Mouse (Mus musculus) hindbrain, embryonic 10.5 days (tissue): Measurements from ENCODE around the gene Vamp8. TPM values are rescaled to one million over a fixed set of nuclear protein-coding genes. Genes with fewer than 3 reads are reported as not detected.

Experiments used
- DNase-seq: peaks from one replicate; pipeline ENCODE4 v3.0.0-alpha.2; 2017; ENCODE audit warnings: low spot score
- H3K27ac ChIP-seq: fragments of 300-500 bp; sonication (generic); 2 replicates; pipeline ENCODE4 v1.5.1; 2016; ENCODE audit warnings: mild to moderate bottlenecking, moderate library complexity
- H3K27me3 ChIP-seq: fragments of 300-500 bp; sonication (generic); 2 replicates; pipeline ENCODE4 v1.6.1; 2016; ENCODE audit warnings: mild to moderate bottlenecking; ENCODE audit not compliant: poor library complexity, insufficient read depth, severe bottlenecking
- H3K36me3 ChIP-seq: fragments of 300-500 bp; sonication (generic); 2 replicates; pipeline ENCODE4 v1.6.1; 2016; ENCODE audit warnings: mild to moderate bottlenecking, moderate library complexity
- H3K4me1 ChIP-seq: fragments of 300-500 bp; sonication (generic); replicated peaks from 2 replicates; pipeline ENCODE4 v1.6.1; 2016; ENCODE audit warnings: mild to moderate bottlenecking
- H3K4me3 ChIP-seq: fragments of 300-500 bp; sonication (generic); 2 replicates; pipeline ENCODE4 v1.5.1; 2016; ENCODE audit warnings: mild to moderate bottlenecking, moderate library complexity
- H3K9me3 ChIP-seq: fragments of 300-500 bp; sonication (generic); 2 replicates; pipeline ENCODE4 v1.6.1; 2016; ENCODE audit warnings: mild to moderate bottlenecking, moderate library complexity
- WGBS: fragments of 180-500 bp; shearing (Covaris S2); methylation state at CpG from one replicate; pipeline ENCODE4 v1.1.7; 2016; 5-methylcytosine and 5-hydroxymethylcytosine counted together
- polyA plus RNA-seq: library from polyadenylated mRNA; unstranded; fragments of >200 nt; fragmentation: Nextera tagmentation; extraction: Ambion mirVana; gene quantifications from 2 replicates; pipeline ENCODE4 v1.2.1, GENCODE M21; 2016

The Vamp8 gene
- polyA plus RNA-seq, 1 experiment from 2014 or later: 43.5 TPM

DNA sequence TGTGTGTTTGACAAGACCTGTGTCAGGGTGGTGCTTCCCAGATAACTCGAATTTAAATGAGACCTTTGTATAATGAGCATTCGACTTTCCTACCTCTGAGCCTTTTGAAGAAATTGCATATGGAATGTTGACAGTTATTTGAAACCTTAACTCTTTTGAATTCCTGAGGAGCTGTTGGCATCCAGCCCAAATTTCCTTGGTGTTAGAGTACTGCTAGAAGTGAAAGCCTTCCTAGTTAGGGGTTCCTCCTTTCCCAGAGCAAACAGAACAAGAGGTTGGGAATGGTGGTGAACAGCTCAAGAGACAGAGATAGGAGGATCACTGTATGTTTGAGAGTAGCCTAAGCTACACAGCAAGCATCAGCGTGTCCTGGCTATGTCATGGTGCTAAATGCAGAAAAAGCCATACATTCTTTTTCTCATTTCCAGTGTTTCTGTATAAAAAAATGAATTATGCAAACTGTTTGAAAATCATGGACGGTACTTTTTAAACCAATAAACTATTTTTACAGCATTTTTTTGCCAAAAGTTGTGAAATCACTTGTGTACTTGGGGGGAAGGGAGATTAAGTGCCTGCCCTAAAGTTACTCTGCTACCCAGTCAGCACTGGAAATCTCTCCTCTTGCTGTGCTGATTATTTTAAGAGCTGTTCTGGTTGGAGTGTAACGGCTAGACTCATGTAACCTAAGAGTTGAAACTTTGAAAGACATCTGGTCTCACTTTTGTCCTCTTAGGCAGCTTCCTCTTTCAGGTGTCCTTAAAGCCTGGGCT is 37.7 kb downstream of the Vamp8 start:
- peaks cover 45% of the 10 kb centered on the region for H3K36me3 ChIP-seq
- DNase-seq: no peak
- H3K27me3 ChIP-seq: peaks cover 8% of the 10 kb centered on the region
- H3K27ac ChIP-seq: no peak overlapping the region
- WGBS: 78% methylated on average over 5 of the region's 5 CpGs
- no peaks in the 10 kb centered on the region for H3K9me3 ChIP-seq
- H3K4me1 ChIP-seq: peaks cover 35% of the 10 kb centered on the region
- no peak overlapping the region for H3K4me3 ChIP-seq

DNA sequence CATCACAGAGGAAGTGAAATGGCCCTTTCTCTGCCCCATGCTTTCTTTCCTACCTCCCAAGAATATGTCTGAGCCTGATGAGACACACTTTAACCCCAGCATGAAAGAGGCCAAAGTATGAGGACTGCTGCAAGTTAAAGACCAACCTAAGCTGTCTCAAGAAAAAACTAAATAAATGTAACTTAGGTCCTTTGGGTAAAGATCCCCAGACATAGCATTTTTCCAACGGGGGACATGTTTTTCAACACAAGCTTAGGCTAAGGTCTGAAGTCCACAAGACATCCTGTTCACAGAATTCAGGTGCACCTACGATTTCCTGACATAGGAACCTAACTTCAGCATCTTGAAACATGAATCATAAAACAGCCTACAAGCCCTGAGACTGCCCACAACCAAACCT is 40.3 kb downstream of the Vamp8 start:
- Histone ChIP-seq H3K9me3 (no peaks in the 10 kb centered on the region), H3K36me3 (peaks cover 34% of the 10 kb centered on the region), H3K27ac (no peak overlapping the region), H3K4me3 (no peak overlapping the region), H3K27me3 (no peaks in the 10 kb centered on the region), H3K4me1 (peaks cover 42% of the 10 kb centered on the region)
- 90% methylated on average over 2 of the region's 2 CpGs for WGBS
- no peak for DNase-seq

DNA sequence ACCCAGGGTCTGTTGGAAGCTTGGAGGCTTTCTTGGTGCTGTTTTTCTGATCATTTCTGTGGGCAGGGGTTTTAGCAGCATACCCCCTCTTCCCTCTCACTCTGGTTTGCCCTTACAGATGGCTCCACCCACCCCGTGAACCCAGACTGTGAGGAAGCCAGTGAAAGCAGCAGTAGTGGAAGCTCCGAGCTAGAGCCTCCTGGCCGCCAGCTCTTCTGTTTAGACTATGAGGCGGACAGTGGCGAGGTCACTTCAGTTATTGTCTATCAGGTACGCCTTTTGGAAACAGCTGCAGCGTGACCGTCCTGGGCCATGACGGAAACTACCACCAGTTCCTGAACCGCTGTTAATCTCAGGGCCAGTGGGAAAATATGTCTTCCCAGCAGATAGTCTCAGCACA is 42.1 kb downstream of the Vamp8 start:
- Histone ChIP-seq H3K36me3 (peaks cover 34% of the 10 kb centered on the region), H3K27ac (0 out of 2 replicates have a peak overlapping the region, but pooled peaks have one; percentile 97), H3K4me1 (peaks cover 45% of the 10 kb centered on the region), H3K9me3 (no peaks in the 10 kb centered on the region), H3K27me3 (no peaks in the 10 kb centered on the region), H3K4me3 (peak overlapping the region; percentile 99)
- 79% methylated on average over 10 of the region's 10 CpGs for WGBS
- no peak for DNase-seq

DNA sequence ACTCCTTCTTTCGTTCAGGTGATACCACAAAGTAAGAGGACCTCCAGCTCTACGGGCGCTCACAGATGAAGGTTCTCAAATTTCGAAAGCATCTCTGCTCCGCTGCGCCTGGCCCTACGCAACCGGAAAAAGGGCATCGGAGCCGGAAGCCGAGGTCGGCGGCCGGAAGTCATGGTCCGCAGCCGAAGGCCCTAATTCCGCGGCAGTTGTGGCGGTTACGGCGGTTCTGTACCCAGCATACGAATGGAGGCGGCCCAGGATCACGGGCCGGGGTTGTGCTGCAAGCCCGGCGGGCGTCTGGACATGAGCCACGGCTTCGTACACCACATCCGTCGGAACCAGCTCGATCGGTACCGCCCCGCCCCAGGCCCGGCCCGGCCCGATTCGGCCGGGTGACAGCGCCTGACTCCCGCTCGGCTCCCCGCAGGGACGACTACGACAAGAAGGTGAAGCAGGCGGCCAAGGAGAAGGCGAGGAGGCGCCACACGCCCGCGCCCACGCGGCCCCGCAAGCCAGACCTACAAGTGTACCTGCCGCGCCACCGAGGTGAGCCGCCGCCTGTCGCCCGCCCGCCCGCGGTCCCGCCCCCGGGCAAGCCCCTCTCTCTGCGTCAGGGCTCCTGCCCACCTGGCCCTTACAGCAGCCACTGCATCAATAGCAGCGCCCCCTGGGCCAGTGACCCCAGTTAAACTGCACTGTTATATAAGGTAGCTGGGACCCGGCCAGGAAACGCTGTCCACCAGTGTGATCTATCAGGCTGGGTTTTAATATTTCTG is 43.1 kb downstream of the Vamp8 start, which contains the start of gene 0610030E20Rik:
Gene 0610030E20Rik (plus strand): TSS at position 152 of the 776 bp plus-strand sequence.
- Histone ChIP-seq H3K27me3 (no peaks in the 10 kb centered on the region), H3K9me3 (no peaks in the 10 kb centered on the region), H3K4me3 (peak within 1 kb of the TSS; percentile 99), H3K4me1 (peaks cover 47% of the 10 kb centered on the region), H3K36me3 (peaks cover 38% of the 10 kb centered on the region), H3K27ac (peak within 1 kb of the TSS; percentile 97)
- DNase-seq: peak; percentile 82
- WGBS: under 1% methylated on average over 72 of the region's 72 CpGs

DNA sequence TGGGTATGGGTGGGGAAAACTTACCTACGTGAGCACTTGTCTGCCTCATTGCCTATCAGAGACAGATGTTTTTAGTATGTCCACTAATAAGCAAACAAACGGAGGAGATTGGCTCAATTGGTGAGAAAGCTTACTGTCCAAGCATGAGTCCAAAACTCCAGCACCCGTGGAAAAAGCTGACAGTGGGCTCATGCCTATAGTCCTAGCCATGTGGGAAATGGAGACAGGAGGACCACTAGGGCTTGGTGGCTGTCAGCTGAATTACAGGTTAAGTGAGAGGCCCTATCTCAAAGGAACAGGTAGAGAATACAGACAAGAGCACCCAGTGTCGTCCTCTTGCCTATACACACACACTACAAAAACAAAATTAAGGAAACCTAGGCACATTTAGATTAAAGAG is 44.2 kb downstream of the Vamp8 start:
- H3K4me1 ChIP-seq: peaks cover 47% of the 10 kb centered on the region
- WGBS: 84% methylated on average over 4 of the region's 4 CpGs
- DNase-seq: no peak
- H3K9me3 ChIP-seq: no peaks in the 10 kb centered on the region
- H3K36me3 ChIP-seq: peaks cover 40% of the 10 kb centered on the region
- H3K27me3 ChIP-seq: no peaks in the 10 kb centered on the region
- H3K27ac ChIP-seq: no peak overlapping the region
- H3K4me3 ChIP-seq: peak overlapping the region; percentile 99; the same call in 1 of the 2 replicates

DNA sequence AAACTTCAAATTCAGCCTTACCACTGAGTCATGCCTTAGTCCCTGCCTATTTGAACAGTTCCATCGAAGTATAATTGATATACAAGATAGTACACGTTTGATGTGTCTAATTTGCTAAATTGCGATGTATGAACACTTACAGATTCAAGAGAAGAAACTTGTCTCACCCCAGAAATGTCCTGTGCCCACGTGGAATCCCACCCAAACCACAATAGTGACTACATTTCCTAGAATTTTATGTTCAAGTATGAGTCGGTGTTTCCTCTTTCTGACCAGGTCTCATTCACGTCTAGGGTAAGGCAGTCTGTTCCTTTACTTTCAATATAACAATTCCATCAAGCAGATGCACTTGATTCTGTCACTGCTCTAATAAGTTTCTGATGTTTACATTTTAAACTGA is 44.9 kb downstream of the Vamp8 start:
- Histone ChIP-seq H3K36me3 (peaks cover 40% of the 10 kb centered on the region), H3K27me3 (no peaks in the 10 kb centered on the region), H3K4me3 (peak overlapping the region; percentile 92), H3K27ac (peak overlapping the region; percentile 95), H3K9me3 (no peaks in the 10 kb centered on the region), H3K4me1 (peaks cover 50% of the 10 kb centered on the region)
- 52% methylated on average over 6 of the region's 6 CpGs for WGBS
- no peak for DNase-seq

DNA sequence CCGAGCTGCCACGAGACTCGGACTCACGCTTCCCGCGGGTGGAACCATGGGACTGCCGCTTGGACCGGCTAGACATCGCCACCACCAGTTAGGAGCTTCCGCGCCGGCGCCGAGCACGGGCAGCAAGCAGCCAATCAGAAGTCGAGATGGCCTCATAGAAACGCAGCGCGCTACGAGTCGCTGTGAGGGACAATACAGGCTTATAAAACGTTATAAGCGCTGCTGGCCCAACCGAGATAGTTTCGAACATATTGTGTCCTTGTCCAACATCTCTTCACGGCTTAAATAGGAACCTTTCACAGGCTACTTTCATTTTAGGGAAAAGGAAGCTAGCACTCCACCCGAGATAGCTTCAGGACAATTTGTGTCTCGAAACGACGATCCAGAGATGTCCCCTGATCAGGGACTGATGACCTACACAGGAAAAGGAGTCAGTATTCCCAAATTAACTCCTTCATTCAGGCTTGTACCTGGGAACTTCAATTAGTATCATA is 45.4 kb downstream of the Vamp8 start, which contains the start of gene Usp39:
Gene Usp39 (minus strand): TSS at position 111 of the 494 bp plus-strand sequence.
- Histone ChIP-seq H3K27me3 (no peaks in the 10 kb centered on the region), H3K36me3 (peaks cover 40% of the 10 kb centered on the region), H3K27ac (peak within 1 kb of the TSS; percentile 95), H3K4me1 (peaks cover 53% of the 10 kb centered on the region), H3K4me3 (peak within 1 kb of the TSS; percentile 92), H3K9me3 (no peaks in the 10 kb centered on the region)
- peak; percentile 92 for DNase-seq
- 1% methylated on average over 30 of the region's 30 CpGs for WGBS

DNA sequence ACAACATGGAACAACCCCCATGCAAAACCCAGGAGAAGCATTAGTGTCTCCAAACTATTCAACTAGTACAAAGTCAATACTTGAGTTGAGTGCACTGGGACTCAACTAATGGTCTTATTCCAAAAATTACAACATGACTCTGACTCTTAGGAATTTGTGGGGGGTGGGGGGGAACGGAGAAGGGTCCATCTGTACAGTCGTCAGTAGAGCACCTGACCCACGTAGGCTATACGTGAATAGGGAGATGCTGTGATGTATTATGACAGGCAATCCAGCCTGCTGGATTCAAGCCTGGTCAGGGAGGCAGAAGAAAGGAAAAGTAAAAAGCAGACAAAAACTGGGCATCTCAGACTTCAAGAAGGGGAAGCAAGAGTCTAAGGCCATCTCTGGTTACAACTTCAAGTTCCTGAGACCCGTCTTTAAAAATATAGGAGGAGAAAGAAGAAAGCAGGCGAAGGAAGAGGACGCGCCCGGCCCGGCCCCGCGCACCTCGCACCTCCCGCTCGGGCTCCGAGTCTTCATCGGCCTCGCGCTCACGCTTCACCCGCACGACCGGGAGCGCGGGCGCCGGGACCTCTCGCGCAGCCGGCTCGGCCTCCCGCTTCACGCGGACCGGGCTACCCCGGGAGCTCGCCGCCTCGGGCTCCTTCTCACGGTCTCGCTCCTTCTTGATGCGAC is 46.0 kb downstream of the Vamp8 start:
- peak overlapping the region; percentile 95 for H3K27ac ChIP-seq
- no peak for DNase-seq
- peak overlapping the region; percentile 92 for H3K4me3 ChIP-seq
- peaks cover 40% of the 10 kb centered on the region for H3K36me3 ChIP-seq
- under 1% methylated on average over 42 of the region's 42 CpGs for WGBS
- H3K27me3 ChIP-seq: no peaks in the 10 kb centered on the region
- H3K4me1 ChIP-seq: peaks cover 53% of the 10 kb centered on the region
- H3K9me3 ChIP-seq: no peaks in the 10 kb centered on the region

DNA sequence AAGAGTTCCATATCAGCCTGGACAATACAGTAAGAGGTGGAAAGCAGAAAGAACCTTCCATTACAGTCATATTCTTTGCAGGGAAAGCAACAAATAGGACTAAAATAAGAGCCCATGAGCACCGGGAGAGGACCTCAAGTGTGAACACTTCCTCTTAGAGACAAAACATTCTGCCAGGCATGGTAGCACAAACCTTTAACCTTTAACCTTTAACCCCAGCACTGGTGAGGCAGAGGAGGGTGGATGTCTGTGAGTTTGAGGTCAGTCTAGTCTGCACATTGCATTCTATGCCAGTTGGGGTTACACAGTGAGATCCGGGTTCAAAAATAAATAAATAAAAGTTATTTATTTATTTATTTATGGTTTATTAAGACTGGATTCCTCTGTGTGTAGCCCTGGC is 50.0 kb downstream of the Vamp8 start:
- Histone ChIP-seq H3K27me3 (no peaks in the 10 kb centered on the region), H3K4me1 (peaks cover 24% of the 10 kb centered on the region), H3K27ac (no peak overlapping the region), H3K4me3 (no peak overlapping the region), H3K9me3 (no peaks in the 10 kb centered on the region), H3K36me3 (peaks cover 68% of the 10 kb centered on the region)
- DNase-seq: no peak
- 54% methylated on average over 2 of the region's 2 CpGs for WGBS

Other genes starting within 250 kb of the Vamp8 start
- gene Atoh8, start 155.1 kb downstream of the Vamp8 start, polyA plus RNA-seq: 15.9 and 16.6 TPM in 2 replicates
- not detected in 2 replicates for gene Sftpb, start 86.1 kb downstream of the Vamp8 start, polyA plus RNA-seq
- 79.7 and 80.3 TPM in 2 replicates for gene Usp39, start 45.5 kb downstream of the Vamp8 start, polyA plus RNA-seq
- gene 0610030E20Rik, start 43.4 kb downstream of the Vamp8 start, polyA plus RNA-seq: 25.5 and 27.8 TPM in 2 replicates
- 5.7 and 7.0 TPM in 2 replicates for gene Tmem150a, start 35.3 kb downstream of the Vamp8 start, polyA plus RNA-seq
- gene Rnf181, start 23.7 kb downstream of the Vamp8 start, polyA plus RNA-seq: 110 and 114 TPM in 2 replicates
- gene Vamp5, start 10.2 kb downstream of the Vamp8 start, polyA plus RNA-seq: 13.6 and 15.8 TPM in 2 replicates
- gene Ggcx, start 23.6 kb upstream of the Vamp8 start, polyA plus RNA-seq: 18.5 and 19.6 TPM in 2 replicates
- gene Mat2a, start 48.9 kb upstream of the Vamp8 start, polyA plus RNA-seq: 320 and 408 TPM in 2 replicates
- 0.15 and 0.21 TPM in 2 replicates for gene Sh2d6, start 131.0 kb upstream of the Vamp8 start, polyA plus RNA-seq
- 13.4 and 14.1 TPM in 2 replicates for gene Capg, start 153.7 kb upstream of the Vamp8 start, polyA plus RNA-seq
- gene Elmod3, start 207.7 kb upstream of the Vamp8 start, polyA plus RNA-seq: 13.7 and 15.7 TPM in 2 replicates
- 7.7 and 8.5 TPM in 2 replicates for gene Retsat, start 207.8 kb upstream of the Vamp8 start, polyA plus RNA-seq
- 32.7 and 34.7 TPM in 2 replicates for gene Tgoln1, start 226.3 kb upstream of the Vamp8 start, polyA plus RNA-seq